Mouse (Mus musculus): Measurements from ENCODE around the gene Moxd2. TPM values are rescaled to one million over a fixed set of nuclear protein-coding genes. Genes with fewer than 3 reads are reported as not detected.
A peak's percentile ranks its signal among the peaks of the same experiment; 100 is the strongest.

Moxd2 gene
- not detected in 2 replicates for polyA plus RNA-seq (2014; fragmentation: Nextera tagmentation; extraction: Ambion mirVana)

DNA sequence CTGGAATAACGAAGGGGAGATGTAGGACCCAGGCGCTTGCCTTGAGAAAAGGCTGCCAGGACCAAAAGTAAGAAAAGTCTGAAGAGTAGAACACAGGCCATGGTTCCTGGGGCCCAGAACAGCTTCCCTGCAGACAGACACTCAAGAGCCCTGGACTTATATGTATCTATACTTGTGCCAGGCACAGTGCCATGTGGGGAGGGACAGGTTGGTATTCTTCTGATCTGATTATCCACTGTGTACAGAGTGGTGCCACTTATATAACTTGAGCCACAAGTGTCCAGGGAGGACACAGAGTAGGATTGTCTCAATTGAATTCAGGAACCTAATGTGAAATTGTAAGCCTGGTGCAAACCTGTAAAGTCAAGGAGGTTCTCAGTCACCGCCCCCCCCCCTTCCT is at the start of gene Moxd2:
TSS of gene Moxd2 (minus strand) at position 101 of the 400 bp plus-strand sequence.
- Histone ChIP-seq H3K36me3 (ENCODE audit: control insufficient read depth, insufficient read depth, low read length) (no peaks in the 10 kb centered on the region), H3K9me3 (ENCODE audit: control insufficient read depth, low read length) (no peaks in the 10 kb centered on the region), H3K4me3 (ENCODE audit: low read depth, low read length) (no peak within 1 kb of the TSS), H3K4me1 (ENCODE audit: control insufficient read depth, insufficient read depth, low read length) (no peaks in the 10 kb centered on the region), H3K9ac (ENCODE audit: low read length) (no peak within 1 kb of the TSS), H3K27ac (ENCODE audit: low read depth, low read length) (no peak within 1 kb of the TSS), H3K4me2 (ENCODE audit: low read depth) (no peak within 1 kb of the TSS), H3K27me3 (ENCODE audit: control insufficient read depth, insufficient read depth, low read length) (no peaks in the 10 kb centered on the region)
- 95% methylated on average over 3 of the region's 3 CpGs for WGBS
- DNase-seq (ENCODE audit: low spot score): no peak
- ATAC-seq (ENCODE audit: insufficient read depth, low FRiP score, low TSS enrichment): no peak

DNA sequence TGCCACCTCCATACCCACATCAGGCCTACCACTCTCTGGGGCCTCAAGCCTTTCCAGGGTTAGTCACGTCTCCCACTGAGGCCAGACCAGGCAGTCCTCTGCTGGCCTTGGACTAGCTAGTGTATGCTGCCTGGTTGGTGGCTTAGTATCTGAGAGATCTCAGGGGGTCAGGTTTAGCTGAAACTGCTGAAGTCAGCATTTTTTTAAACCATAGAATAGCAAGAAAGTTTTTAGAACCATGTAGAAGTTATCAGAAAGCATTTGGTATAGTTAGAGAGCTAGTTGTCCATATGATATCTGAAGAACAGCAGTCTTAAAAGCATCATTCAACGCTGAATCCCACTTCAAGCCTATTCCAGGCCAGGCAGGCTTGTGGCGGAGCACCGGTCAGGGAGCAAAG is 32.7 kb upstream of the Moxd2 start:
- Histone ChIP-seq H3K27me3 (ENCODE audit: control insufficient read depth, insufficient read depth, low read length) (no peaks in the 10 kb centered on the region), H3K9me3 (ENCODE audit: control insufficient read depth, low read length) (no peaks in the 10 kb centered on the region), H3K4me3 (ENCODE audit: low read depth, low read length) (no peak overlapping the region), H3K27ac (ENCODE audit: low read depth, low read length) (no peak overlapping the region), H3K36me3 (ENCODE audit: control insufficient read depth, insufficient read depth, low read length) (no peaks in the 10 kb centered on the region), H3K4me2 (ENCODE audit: low read depth) (no peak overlapping the region), H3K9ac (ENCODE audit: low read length) (no peak overlapping the region), H3K4me1 (ENCODE audit: control insufficient read depth, insufficient read depth, low read length) (no peaks in the 10 kb centered on the region)
- 76% methylated on average over 4 of the region's 4 CpGs for WGBS
- ATAC-seq (ENCODE audit: insufficient read depth, low FRiP score, low TSS enrichment): no peak
- no peak for DNase-seq (ENCODE audit: low spot score)

GRCm38 (mm10) chr6:40900287-40900686 is 13.0 kb upstream of the Moxd2 start, which contains the start of gene Prss58:
Gene Prss58, minus strand, starts transcription at chr6:40900387.
- H3K27ac ChIP-seq (ENCODE audit: low read depth, low read length): no peak within 1 kb of the TSS

DNA sequence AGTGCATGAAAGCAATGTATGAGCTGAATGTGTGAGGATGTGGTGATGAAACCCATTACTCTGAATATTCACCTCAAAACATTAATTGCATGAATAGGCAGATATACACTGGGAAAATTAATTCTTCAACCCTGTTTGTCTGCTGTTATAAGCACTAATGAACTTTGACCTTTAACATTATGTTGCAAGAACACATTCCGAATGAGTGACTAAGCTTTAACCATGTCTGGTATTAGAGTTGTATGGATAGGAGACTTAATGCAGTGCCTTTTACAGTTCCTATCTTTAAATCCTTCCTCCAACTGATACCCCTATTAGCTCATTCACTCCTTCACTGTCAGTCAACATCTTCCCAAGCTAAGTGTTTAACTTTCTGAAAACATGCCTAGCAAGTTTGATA is 7.4 kb upstream of the Moxd2 start:
- DNase-seq (ENCODE audit: low spot score) (no peak), ATAC-seq (ENCODE audit: insufficient read depth, low FRiP score, low TSS enrichment) (no peak)
- Histone ChIP-seq H3K4me2 (ENCODE audit: low read depth) (no peak overlapping the region), H3K4me3 (ENCODE audit: low read depth, low read length) (no peak overlapping the region), H3K9ac (ENCODE audit: low read length) (no peak overlapping the region), H3K36me3 (ENCODE audit: control insufficient read depth, insufficient read depth, low read length) (no peaks in the 10 kb centered on the region), H3K27ac (ENCODE audit: low read depth, low read length) (no peak overlapping the region), H3K27me3 (ENCODE audit: control insufficient read depth, insufficient read depth, low read length) (no peaks in the 10 kb centered on the region), H3K9me3 (ENCODE audit: control insufficient read depth, low read length) (no peaks in the 10 kb centered on the region), H3K4me1 (ENCODE audit: control insufficient read depth, insufficient read depth, low read length) (no peaks in the 10 kb centered on the region)
- 79% methylated on average over 1 of the region's 1 CpGs for WGBS

More at GRCm38 (mm10) chr6:40900287-40900686, 13.0 kb upstream of the Moxd2 start, which contains the start of gene Prss58:
- H3K4me1 ChIP-seq (ENCODE audit: control insufficient read depth, insufficient read depth, low read length): no peaks in the 10 kb centered on the region
- DNase-seq (ENCODE audit: low spot score): no peak
- no peak within 1 kb of the TSS for H3K9ac ChIP-seq (ENCODE audit: low read length)
- H3K4me2 ChIP-seq (ENCODE audit: low read depth): no peak within 1 kb of the TSS
- no peaks in the 10 kb centered on the region for H3K27me3 ChIP-seq (ENCODE audit: control insufficient read depth, insufficient read depth, low read length)
- no peaks in the 10 kb centered on the region for H3K36me3 ChIP-seq (ENCODE audit: control insufficient read depth, insufficient read depth, low read length)
- no peak for ATAC-seq (ENCODE audit: insufficient read depth, low FRiP score, low TSS enrichment)
- no peaks in the 10 kb centered on the region for H3K9me3 ChIP-seq (ENCODE audit: control insufficient read depth, low read length)
- H3K4me3 ChIP-seq (ENCODE audit: low read depth, low read length): no peak within 1 kb of the TSS

DNA sequence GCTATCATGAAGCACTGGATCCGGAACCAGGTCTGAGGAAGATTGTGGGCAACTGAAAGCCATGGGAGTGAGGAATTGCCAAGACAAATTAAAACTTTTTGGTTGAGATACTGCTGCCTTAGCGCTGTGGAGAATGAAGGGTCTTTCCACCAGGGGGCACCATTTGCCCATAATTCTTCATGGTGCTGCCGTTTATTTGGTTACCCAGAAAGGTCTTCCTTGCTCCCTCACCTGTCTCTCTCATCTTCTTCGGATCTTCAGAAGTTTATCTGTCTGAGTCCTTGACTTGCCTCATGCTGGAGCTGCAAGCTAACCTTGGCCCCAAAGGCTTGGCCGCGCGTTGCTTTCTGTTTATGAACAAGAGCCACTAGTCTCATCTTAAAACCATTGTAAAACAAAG is 6.3 kb upstream of the Moxd2 start:
- 37% methylated on average over 7 of the region's 7 CpGs for WGBS
- Histone ChIP-seq H3K9me3 (ENCODE audit: control insufficient read depth, low read length) (no peaks in the 10 kb centered on the region), H3K27ac (ENCODE audit: low read depth, low read length) (no peak overlapping the region), H3K27me3 (ENCODE audit: control insufficient read depth, insufficient read depth, low read length) (no peaks in the 10 kb centered on the region), H3K4me1 (ENCODE audit: control insufficient read depth, insufficient read depth, low read length) (no peaks in the 10 kb centered on the region), H3K9ac (ENCODE audit: low read length) (no peak overlapping the region), H3K4me2 (ENCODE audit: low read depth) (no peak overlapping the region), H3K36me3 (ENCODE audit: control insufficient read depth, insufficient read depth, low read length) (no peaks in the 10 kb centered on the region), H3K4me3 (ENCODE audit: low read depth, low read length) (no peak overlapping the region)
- DNase-seq (ENCODE audit: low spot score) (peak; percentile 39), ATAC-seq (ENCODE audit: insufficient read depth, low FRiP score, low TSS enrichment) (peak; percentile 32; the same call in 1 of the 2 replicates)

DNA sequence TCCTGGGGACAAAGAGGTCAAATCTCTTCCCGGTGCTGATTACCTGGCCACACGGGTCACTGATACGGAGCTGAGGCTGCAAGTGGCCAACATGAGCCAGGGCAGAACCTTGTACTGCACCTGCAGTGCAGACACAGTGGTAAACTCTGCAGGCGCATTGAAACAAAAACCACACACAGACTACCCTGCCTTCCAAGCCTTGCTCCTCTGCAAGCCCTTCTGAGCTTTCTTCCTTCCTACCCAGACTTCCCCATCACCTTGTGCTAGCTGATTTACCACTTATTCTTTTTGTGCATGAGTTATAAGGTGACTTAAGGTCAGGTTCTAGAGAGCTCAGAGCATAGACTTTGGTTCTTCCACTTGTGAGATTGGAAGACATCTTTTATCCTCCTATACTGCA is 4.5 kb upstream of the Moxd2 start:
- Histone ChIP-seq H3K9ac (ENCODE audit: low read length) (no peak overlapping the region), H3K36me3 (ENCODE audit: control insufficient read depth, insufficient read depth, low read length) (no peaks in the 10 kb centered on the region), H3K4me2 (ENCODE audit: low read depth) (no peak overlapping the region), H3K27me3 (ENCODE audit: control insufficient read depth, insufficient read depth, low read length) (no peaks in the 10 kb centered on the region), H3K27ac (ENCODE audit: low read depth, low read length) (no peak overlapping the region), H3K9me3 (ENCODE audit: control insufficient read depth, low read length) (no peaks in the 10 kb centered on the region), H3K4me1 (ENCODE audit: control insufficient read depth, insufficient read depth, low read length) (no peaks in the 10 kb centered on the region), H3K4me3 (ENCODE audit: low read depth, low read length) (no peak overlapping the region)
- ATAC-seq (ENCODE audit: insufficient read depth, low FRiP score, low TSS enrichment) (no peak), DNase-seq (ENCODE audit: low spot score) (no peak)
- WGBS: 79% methylated on average over 4 of the region's 4 CpGs

DNA sequence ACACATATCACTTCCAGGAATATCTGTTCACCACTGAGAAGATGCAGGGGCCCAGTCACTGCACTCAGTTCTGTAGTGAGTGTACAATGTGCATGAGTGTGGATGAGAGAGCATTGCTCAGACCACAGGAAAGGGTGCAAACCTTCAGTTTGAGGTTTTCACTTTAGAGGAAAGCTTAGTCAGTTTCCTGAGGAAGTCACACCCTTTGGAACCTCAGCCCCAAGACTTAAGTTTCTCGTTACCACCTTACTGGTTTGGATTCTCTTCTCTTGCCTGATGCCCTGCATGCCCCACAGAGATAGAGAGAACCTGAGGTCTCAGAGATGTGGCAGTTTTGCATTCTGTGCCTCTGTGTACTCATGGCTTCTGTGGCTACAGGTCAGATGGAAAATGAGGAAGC is 3.7 kb upstream of the Moxd2 start:
- Histone ChIP-seq H3K4me3 (ENCODE audit: low read depth, low read length) (no peak overlapping the region), H3K27me3 (ENCODE audit: control insufficient read depth, insufficient read depth, low read length) (no peaks in the 10 kb centered on the region), H3K36me3 (ENCODE audit: control insufficient read depth, insufficient read depth, low read length) (no peaks in the 10 kb centered on the region), H3K27ac (ENCODE audit: low read depth, low read length) (no peak overlapping the region), H3K4me1 (ENCODE audit: control insufficient read depth, insufficient read depth, low read length) (no peaks in the 10 kb centered on the region), H3K4me2 (ENCODE audit: low read depth) (no peak overlapping the region), H3K9ac (ENCODE audit: low read length) (no peak overlapping the region), H3K9me3 (ENCODE audit: control insufficient read depth, low read length) (no peaks in the 10 kb centered on the region)
- ATAC-seq (ENCODE audit: insufficient read depth, low FRiP score, low TSS enrichment) (no peak), DNase-seq (ENCODE audit: low spot score) (no peak)
- 79% methylated on average over 1 of the region's 1 CpGs for WGBS

GRCm38 (mm10) chr6:40845283-40845682 is 42.0 kb downstream of the Moxd2 start:
- Histone ChIP-seq H3K9me3 (ENCODE audit: control insufficient read depth, low read length) (no peaks in the 10 kb centered on the region), H3K27me3 (ENCODE audit: control insufficient read depth, insufficient read depth, low read length) (no peaks in the 10 kb centered on the region), H3K9ac (ENCODE audit: low read length) (no peak overlapping the region), H3K36me3 (ENCODE audit: control insufficient read depth, insufficient read depth, low read length) (no peaks in the 10 kb centered on the region), H3K4me3 (ENCODE audit: low read depth, low read length) (no peak overlapping the region), H3K27ac (ENCODE audit: low read depth, low read length) (no peak overlapping the region), H3K4me1 (ENCODE audit: control insufficient read depth, insufficient read depth, low read length) (no peaks in the 10 kb centered on the region), H3K4me2 (ENCODE audit: low read depth) (no peak overlapping the region)
- no peak for DNase-seq (ENCODE audit: low spot score)
- no peak for ATAC-seq (ENCODE audit: insufficient read depth, low FRiP score, low TSS enrichment)
